Mouse (Mus musculus) midbrain, embryonic 15.5 days (tissue): ENCODE results near the gene Immp2l. TPM values are rescaled to one million over a fixed set of nuclear protein-coding genes. Genes with fewer than 3 reads are reported as not detected.

Experiments
- ATAC-seq: fragments of 200-750 bp; cut with Nextera tagmentation; replicated peaks from 2 replicates; pipeline ENCODE4 v1.8.0; 2017; ENCODE audit warnings: moderate TSS enrichment
- H3K27ac ChIP-seq: fragments of 300-500 bp; sonication (generic); 2 replicates; pipeline ENCODE4 v1.5.1; 2015; ENCODE audit warnings: mild to moderate bottlenecking, inconsistent platforms
- H3K27me3 ChIP-seq: fragments of 300-500 bp; sonication (generic); replicated peaks from 2 replicates; pipeline ENCODE4 v1.6.1; 2015; ENCODE audit warnings: inconsistent platforms
- H3K36me3 ChIP-seq: fragments of 300-500 bp; sonication (generic); replicated peaks from 2 replicates; pipeline ENCODE4 v1.6.1; 2015; ENCODE audit warnings: inconsistent platforms
- H3K4me1 ChIP-seq: fragments of 300-500 bp; sonication (generic); 2 replicates; pipeline ENCODE4 v1.6.1; 2015; ENCODE audit warnings: inconsistent platforms
- H3K4me2 ChIP-seq: fragments of 300-500 bp; sonication (generic); 2 replicates; pipeline ENCODE4 v1.6.1; 2015; ENCODE audit warnings: inconsistent platforms, mild to moderate bottlenecking, moderate library complexity
- H3K4me3 ChIP-seq: fragments of 300-500 bp; sonication (generic); 2 replicates; pipeline ENCODE4 v1.5.1; 2015; ENCODE audit warnings: mild to moderate bottlenecking, inconsistent platforms
- H3K9ac ChIP-seq: fragments of 300-500 bp; sonication (generic); 2 replicates; pipeline ENCODE4 v1.6.1; 2015; ENCODE audit warnings: mild to moderate bottlenecking, inconsistent platforms
- H3K9me3 ChIP-seq: fragments of 300-500 bp; sonication (generic); 2 replicates; pipeline ENCODE4 v1.6.1; 2016; ENCODE audit warnings: inconsistent platforms
- WGBS: fragments of 180-500 bp; shearing (Covaris S2); methylation state at CpG from one replicate; pipeline ENCODE4 v1.1.7; 2015; ENCODE audit warnings: mixed read lengths; 5-methylcytosine and 5-hydroxymethylcytosine counted together
- polyA plus RNA-seq: library from polyadenylated mRNA; unstranded; fragments of >200 nt; fragmentation: Nextera tagmentation; extraction: Ambion mirVana; gene quantifications from 2 replicates; pipeline ENCODE4 v1.2.1, GENCODE M21; 2015

The Immp2l gene
- polyA plus RNA-seq, 1 experiment from 2014 or later, result 6.2 TPM

GRCm38 (mm10) chr12:40995618-40996370, 28.1 kb upstream of the Immp2l start:
- WGBS, result 80% methylated on average over 9 of the region's 9 CpGs
- no peak overlapping the region for H3K9ac ChIP-seq
- no peaks in the 10 kb centered on the region for H3K36me3 ChIP-seq
- H3K4me1 ChIP-seq, result no peaks in the 10 kb centered on the region
- no peak overlapping the region for H3K4me2 ChIP-seq
- no peak overlapping the region for H3K27ac ChIP-seq
- ATAC-seq, result no peak
- H3K4me3 ChIP-seq, result no peak overlapping the region
- H3K9me3 ChIP-seq, result no peaks in the 10 kb centered on the region
- H3K27me3 ChIP-seq, result no peaks in the 10 kb centered on the region

- Histone ChIP-seq H3K9me3 (no peaks in the 10 kb centered on the region), H3K9ac (no peak overlapping the region), H3K36me3 (no peaks in the 10 kb centered on the region), H3K4me2 (no peak overlapping the region), H3K27ac (no peak overlapping the region), H3K4me1 (peaks cover 8% of the 10 kb centered on the region; the same call in 1 of the 2 replicates), H3K4me3 (no peak overlapping the region), H3K27me3 (no peaks in the 10 kb centered on the region)
- no peak for ATAC-seq
- 98% methylated on average over 1 of the region's 1 CpGs for WGBS
These were observed 1.4 kb upstream of the Immp2l start for GRCm38 (mm10) chr12:41022516-41022915.

- Histone ChIP-seq H3K4me1 (peaks cover 8% of the 10 kb centered on the region; the same call in 1 of the 2 replicates), H3K4me2 (peak overlapping the region; percentile 65), H3K9me3 (no peaks in the 10 kb centered on the region), H3K36me3 (no peaks in the 10 kb centered on the region), H3K27me3 (no peaks in the 10 kb centered on the region), H3K4me3 (peak overlapping the region; percentile 69), H3K27ac (peak overlapping the region; percentile 77), H3K9ac (peak overlapping the region; percentile 72)
- 18% methylated on average over 9 of the region's 9 CpGs for whole genome bisulfite sequencing
- no peak for ATAC-seq
These were observed 622 bp downstream of the Immp2l start for GRCm38 (mm10) chr12:41024512-41024911.

- Histone ChIP-seq H3K27me3 (no peaks in the 10 kb centered on the region), H3K4me2 (no peak overlapping the region), H3K9ac (no peak overlapping the region), H3K27ac (no peak overlapping the region), H3K4me1 (peaks cover 8% of the 10 kb centered on the region; the same call in 1 of the 2 replicates), H3K4me3 (no peak overlapping the region), H3K36me3 (no peaks in the 10 kb centered on the region), H3K9me3 (no peaks in the 10 kb centered on the region)
- 92% methylated on average over 6 of the region's 6 CpGs for WGBS
- no peak for ATAC-seq
These were observed 3.6 kb downstream of the Immp2l start for GRCm38 (mm10) chr12:41027485-41027884.

DNA sequence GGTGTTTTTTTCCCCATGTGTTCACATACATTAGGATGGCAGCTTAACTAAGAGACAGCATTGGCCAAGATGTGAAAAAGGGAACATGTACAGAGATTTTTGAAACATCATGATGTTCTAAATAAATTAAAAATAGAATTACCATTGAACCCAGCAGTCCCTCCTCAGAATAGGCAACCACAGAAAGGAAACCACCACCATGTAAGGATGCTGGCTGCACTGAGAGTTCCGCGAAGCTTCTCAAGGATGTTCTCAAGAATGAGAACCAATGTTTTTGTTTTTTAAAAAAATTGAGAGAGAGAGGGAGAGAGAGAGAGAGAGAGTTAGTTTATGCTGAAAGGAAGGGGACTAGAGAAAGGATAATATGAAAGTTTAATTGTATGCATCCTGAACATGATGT, 7.2 kb downstream of the Immp2l start:
- Histone ChIP-seq H3K9ac (no peak overlapping the region), H3K4me2 (no peak overlapping the region), H3K4me1 (no peaks in the 10 kb centered on the region), H3K4me3 (no peak overlapping the region), H3K9me3 (no peaks in the 10 kb centered on the region), H3K27ac (no peak overlapping the region), H3K27me3 (no peaks in the 10 kb centered on the region), H3K36me3 (no peaks in the 10 kb centered on the region)
- no peak for ATAC-seq
- WGBS, result 99% methylated on average over 2 of the region's 2 CpGs

GRCm38 (mm10) chr12:41033196-41033595, 9.3 kb downstream of the Immp2l start:
- no peak for ATAC-seq
- Histone ChIP-seq H3K4me1 (no peaks in the 10 kb centered on the region), H3K9me3 (no peaks in the 10 kb centered on the region), H3K4me2 (no peak overlapping the region), H3K4me3 (no peak overlapping the region), H3K9ac (no peak overlapping the region), H3K27ac (no peak overlapping the region), H3K27me3 (no peaks in the 10 kb centered on the region), H3K36me3 (no peaks in the 10 kb centered on the region)
- 89% methylated on average over 3 of the region's 3 CpGs for WGBS

- Histone ChIP-seq H3K4me1 (no peaks in the 10 kb centered on the region), H3K9ac (no peak overlapping the region), H3K36me3 (no peaks in the 10 kb centered on the region), H3K4me2 (no peak overlapping the region), H3K27ac (no peak overlapping the region), H3K27me3 (no peaks in the 10 kb centered on the region), H3K4me3 (no peak overlapping the region), H3K9me3 (no peaks in the 10 kb centered on the region)
- 82% methylated on average over 5 of the region's 5 CpGs for WGBS
- no peak for ATAC-seq
These were observed 15.9 kb downstream of the Immp2l start for GRCm38 (mm10) chr12:41039834-41040233.

GRCm38 (mm10) chr12:41041737-41042136, 17.8 kb downstream of the Immp2l start:
- Histone ChIP-seq H3K36me3 (no peaks in the 10 kb centered on the region), H3K9ac (no peak overlapping the region), H3K4me1 (no peaks in the 10 kb centered on the region), H3K27ac (no peak overlapping the region), H3K4me3 (no peak overlapping the region), H3K4me2 (no peak overlapping the region), H3K27me3 (no peaks in the 10 kb centered on the region), H3K9me3 (no peaks in the 10 kb centered on the region)
- 89% methylated on average over 2 of the region's 2 CpGs for WGBS
- no peak for ATAC-seq

GRCm38 (mm10) chr12:41044493-41045132, 20.7 kb downstream of the Immp2l start:
- Histone ChIP-seq H3K4me2 (no peak overlapping the region), H3K27ac (no peak overlapping the region), H3K27me3 (no peaks in the 10 kb centered on the region), H3K4me1 (no peaks in the 10 kb centered on the region), H3K9me3 (no peaks in the 10 kb centered on the region), H3K9ac (no peak overlapping the region), H3K36me3 (no peaks in the 10 kb centered on the region), H3K4me3 (no peak overlapping the region)
- 84% methylated on average over 12 of the region's 12 CpGs for WGBS
- ATAC-seq, result no peak

DNA sequence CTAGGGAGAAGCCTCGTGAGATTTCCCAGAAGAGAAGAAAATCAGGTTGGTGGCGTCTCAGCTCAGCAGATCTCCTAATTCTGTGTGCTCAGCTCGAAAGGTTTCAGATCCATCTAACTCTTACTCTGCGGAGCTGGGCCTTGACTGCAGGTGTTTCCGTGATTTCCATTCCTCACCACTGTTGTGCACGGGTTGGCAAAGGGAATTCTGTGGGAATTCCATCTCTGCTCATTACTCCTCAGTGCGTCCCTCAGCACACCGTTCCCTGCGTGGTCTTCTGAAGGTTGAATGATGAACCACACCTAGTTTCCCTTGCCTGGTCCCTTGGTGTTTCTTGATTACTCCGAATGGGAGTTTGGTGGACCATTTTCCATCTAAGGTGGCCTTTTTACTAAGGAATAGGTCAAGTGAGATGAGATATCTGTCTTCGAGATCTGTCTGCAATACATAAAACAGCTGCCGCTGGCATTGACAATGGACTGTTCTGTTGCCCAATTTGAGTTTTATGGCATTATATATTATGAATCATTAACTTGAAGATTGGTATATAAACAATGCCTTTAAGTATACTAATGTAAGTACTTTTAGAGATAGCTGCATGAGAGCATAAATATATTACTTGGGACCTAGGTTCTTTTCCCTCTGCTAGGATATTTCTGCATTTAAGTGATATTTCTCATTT, 23.3 kb downstream of the Immp2l start:
- WGBS, result 93% methylated on average over 12 of the region's 12 CpGs

DNA sequence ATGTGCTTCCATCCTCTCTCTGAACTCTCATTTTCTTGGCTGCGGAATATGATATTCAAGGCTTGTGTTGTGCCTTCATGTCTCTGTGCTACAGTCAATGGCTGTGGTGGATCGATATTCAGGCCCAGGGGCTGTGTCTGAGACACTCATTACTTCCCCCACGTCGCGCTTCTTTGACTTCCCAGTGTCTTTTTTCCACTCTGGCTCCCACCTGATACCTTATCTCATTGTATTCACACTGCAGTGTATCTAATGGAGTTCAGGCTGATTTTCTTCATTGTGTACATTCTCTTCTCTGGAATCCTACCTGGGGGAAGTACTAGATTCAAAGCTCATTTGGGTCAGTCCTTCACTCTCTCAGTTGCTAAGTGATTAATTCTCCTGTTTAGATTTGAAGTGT, 27.1 kb downstream of the Immp2l start:
- no peaks in the 10 kb centered on the region for H3K4me1 ChIP-seq
- no peaks in the 10 kb centered on the region for H3K27me3 ChIP-seq
- no peaks in the 10 kb centered on the region for H3K9me3 ChIP-seq
- ATAC-seq, result no peak
- no peak overlapping the region for H3K9ac ChIP-seq
- H3K27ac ChIP-seq, result no peak overlapping the region
- H3K36me3 ChIP-seq, result no peaks in the 10 kb centered on the region
- 73% methylated on average over 5 of the region's 5 CpGs for WGBS
- no peak overlapping the region for H3K4me2 ChIP-seq
- H3K4me3 ChIP-seq, result no peak overlapping the region

More for the DNA sequence above, 23.3 kb downstream of the Immp2l start:
- Histone ChIP-seq H3K27me3 (no peaks in the 10 kb centered on the region), H3K4me2 (no peak overlapping the region), H3K4me1 (no peaks in the 10 kb centered on the region), H3K27ac (no peak overlapping the region), H3K9ac (no peak overlapping the region), H3K4me3 (no peak overlapping the region), H3K9me3 (no peaks in the 10 kb centered on the region), H3K36me3 (no peaks in the 10 kb centered on the region)
- no peak for ATAC-seq

DNA sequence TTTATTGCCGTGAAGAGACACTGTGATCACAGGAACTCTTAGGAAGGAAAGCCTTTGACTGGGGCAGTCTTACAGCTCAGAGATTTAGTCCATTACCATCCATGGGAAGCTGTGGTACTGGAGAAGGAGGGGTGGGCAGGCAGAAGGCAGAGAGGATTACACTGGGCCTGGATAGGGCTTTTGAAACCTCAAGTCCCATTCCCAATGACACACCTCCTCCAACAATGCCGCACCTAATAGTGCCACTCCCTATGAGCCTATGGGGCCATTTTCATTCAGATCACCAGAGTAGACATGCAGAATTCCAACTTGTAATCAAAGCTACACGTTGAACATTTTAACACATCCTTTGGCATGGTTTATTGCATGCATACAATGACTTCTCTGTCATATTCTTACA, 29.0 kb downstream of the Immp2l start:
- Histone ChIP-seq H3K4me3 (no peak overlapping the region), H3K9me3 (no peaks in the 10 kb centered on the region), H3K4me2 (no peak overlapping the region), H3K27me3 (no peaks in the 10 kb centered on the region), H3K4me1 (no peaks in the 10 kb centered on the region), H3K27ac (no peak overlapping the region), H3K36me3 (no peaks in the 10 kb centered on the region), H3K9ac (no peak overlapping the region)
- no peak for ATAC-seq
- WGBS, result 85% methylated on average over 3 of the region's 3 CpGs
